Mouse (Mus musculus) embryonic facial prominence, embryonic 15.5 days (tissue): ENCODE data around the gene Zfp383. TPM values are rescaled to one million over a fixed set of nuclear protein-coding genes. Genes with fewer than 3 reads are reported as not detected.

Source experiments
- ATAC-seq: fragments of 200-750 bp; cut with Nextera tagmentation; 2 replicates; pipeline ENCODE4 v1.8.0; 2017; ENCODE audit warnings: low read depth, moderate TSS enrichment; ENCODE audit not compliant: insufficient number of reproducible peaks, low FRiP score, low TSS enrichment
- H3K27ac ChIP-seq: fragments of 300-500 bp; sonication (generic); replicated peaks from 2 replicates; pipeline ENCODE4 v1.5.1; 2015; ENCODE audit warnings: mild to moderate bottlenecking, inconsistent platforms
- H3K27me3 ChIP-seq: fragments of 300-500 bp; sonication (generic); 2 replicates; pipeline ENCODE4 v1.6.1; 2015; ENCODE audit warnings: inconsistent platforms
- H3K36me3 ChIP-seq: fragments of 300-500 bp; sonication (generic); 2 replicates; pipeline ENCODE4 v1.6.1; 2015; ENCODE audit warnings: mild to moderate bottlenecking, inconsistent platforms
- H3K4me1 ChIP-seq: fragments of 300-500 bp; sonication (generic); 2 replicates; pipeline ENCODE4 v1.6.1; 2015; ENCODE audit warnings: inconsistent platforms
- H3K4me2 ChIP-seq: fragments of 300-500 bp; sonication (generic); replicated peaks from 2 replicates; pipeline ENCODE4 v1.6.1; 2015; ENCODE audit warnings: mild to moderate bottlenecking, inconsistent platforms
- H3K4me3 ChIP-seq: fragments of 300-500 bp; sonication (generic); replicated peaks from 2 replicates; pipeline ENCODE4 v1.5.1; 2015; ENCODE audit warnings: mild to moderate bottlenecking, inconsistent platforms
- H3K9ac ChIP-seq: fragments of 300-500 bp; sonication (generic); 2 replicates; pipeline ENCODE4 v1.6.1; 2015; ENCODE audit warnings: inconsistent platforms
- H3K9me3 ChIP-seq: fragments of 300-500 bp; sonication (generic); replicated peaks from 2 replicates; pipeline ENCODE4 v1.6.1; 2016; ENCODE audit warnings: inconsistent platforms
- WGBS: fragments of 180-500 bp; shearing (Covaris S2); methylation state at CpG from one replicate; pipeline ENCODE4 v1.1.7; 2015; 5-methylcytosine and 5-hydroxymethylcytosine counted together
- polyA plus RNA-seq: library from polyadenylated mRNA; unstranded; fragments of >200 nt; fragmentation: Nextera tagmentation; extraction: Ambion mirVana; gene quantifications from 2 replicates; pipeline ENCODE4 v1.2.1, GENCODE M21; 2015

Gene Zfp383
- polyA plus RNA-seq, 1 experiment from 2014 or later = 5.3 TPM

DNA sequence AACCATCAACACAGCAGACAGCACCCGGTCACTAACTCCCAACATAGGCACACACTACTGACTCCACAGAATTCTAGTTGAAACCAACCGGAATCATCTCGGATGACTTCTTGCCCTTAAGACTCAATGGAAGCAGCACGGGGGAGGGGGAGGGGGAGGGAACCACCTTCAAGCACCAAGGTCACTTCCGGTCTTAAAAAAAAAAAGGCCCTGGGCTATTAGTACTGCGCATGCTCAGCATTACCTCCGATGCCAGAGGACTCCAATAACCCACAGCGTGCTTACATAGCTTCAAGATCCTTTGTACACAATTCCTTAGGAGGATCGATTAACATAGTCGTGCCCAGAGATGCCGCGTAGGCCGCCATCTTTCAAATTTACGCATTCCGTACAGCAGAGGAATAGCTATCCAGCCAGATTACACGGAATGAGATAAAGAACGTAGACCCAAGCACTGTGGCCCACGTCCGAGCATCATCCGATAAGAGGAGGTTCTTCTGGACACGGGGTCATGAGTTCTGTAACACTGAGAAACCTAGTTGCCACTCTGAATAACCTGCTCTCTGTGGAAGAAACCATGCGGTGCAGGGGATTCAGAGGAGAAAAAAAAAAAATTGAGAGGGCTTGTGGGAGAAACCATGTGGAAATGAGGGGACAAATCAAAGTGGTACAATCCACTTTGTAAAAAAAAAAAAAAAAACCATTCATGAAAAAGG lies 1.9 kb upstream of the Zfp383 start, which contains the start of gene Zfp27:
TSS of gene Zfp27 (minus strand) at position 607 of the 716 bp plus-strand sequence.
- Histone ChIP-seq H3K9me3 (no peaks in the 10 kb centered on the region), H3K27me3 (no peaks in the 10 kb centered on the region), H3K36me3 (peaks cover 18% of the 10 kb centered on the region), H3K27ac (peak within 1 kb of the TSS; percentile 98), H3K4me3 (peak within 1 kb of the TSS; percentile 60), H3K9ac (peak within 1 kb of the TSS; percentile 55), H3K4me1 (peaks cover 24% of the 10 kb centered on the region), H3K4me2 (peak within 1 kb of the TSS; percentile 72)
- 1% methylated on average over 22 of the region's 22 CpGs for WGBS
- ATAC-seq = peak; percentile 87

- H3K4me3 ChIP-seq = peak overlapping the region; percentile 60
- H3K9ac ChIP-seq = no peak overlapping the region
- ATAC-seq = no peak
- no peaks in the 10 kb centered on the region for H3K9me3 ChIP-seq
- peak overlapping the region; percentile 98 for H3K27ac ChIP-seq
- WGBS = 21% methylated on average over 8 of the region's 8 CpGs
- H3K4me1 ChIP-seq = peaks cover 24% of the 10 kb centered on the region
- H3K4me2 ChIP-seq = peak overlapping the region; percentile 72
- peaks cover 19% of the 10 kb centered on the region for H3K36me3 ChIP-seq
- no peaks in the 10 kb centered on the region for H3K27me3 ChIP-seq
These were observed 1.4 kb upstream of the Zfp383 start for GRCm38 (mm10) chr7:29906682-29907058.

GRCm38 (mm10) chr7:29907206-29907605 lies 817 bp upstream of the Zfp383 start:
- peak overlapping the region; percentile 72; the same call in 1 of the 2 replicates for H3K4me2 ChIP-seq
- no peak for ATAC-seq
- H3K36me3 ChIP-seq = peaks cover 23% of the 10 kb centered on the region
- 87% methylated on average over 5 of the region's 5 CpGs for WGBS
- no peaks in the 10 kb centered on the region for H3K27me3 ChIP-seq
- no peaks in the 10 kb centered on the region for H3K9me3 ChIP-seq
- H3K4me3 ChIP-seq = no peak overlapping the region
- peak overlapping the region; percentile 98 for H3K27ac ChIP-seq
- H3K4me1 ChIP-seq = peaks cover 24% of the 10 kb centered on the region
- H3K9ac ChIP-seq = no peak overlapping the region

DNA sequence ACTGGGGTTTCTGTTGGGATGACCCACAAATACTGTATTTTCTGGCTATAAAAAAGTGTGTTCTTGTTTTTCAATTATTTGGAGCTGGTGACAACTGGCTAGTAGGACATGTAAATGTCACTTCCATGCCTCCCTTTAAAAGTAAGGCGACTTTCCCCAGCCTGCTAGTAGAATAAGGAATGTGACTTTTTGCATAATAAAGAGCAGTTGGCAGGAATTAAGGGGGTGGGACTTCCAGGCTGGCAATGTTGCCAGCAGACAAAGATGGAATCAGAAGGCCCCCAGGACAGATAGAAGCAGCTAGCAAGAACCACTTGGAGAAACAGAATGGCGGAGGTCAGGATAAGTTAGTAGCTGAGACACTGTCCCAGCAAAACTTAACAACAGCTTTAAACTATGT lies 2.2 kb downstream of the Zfp383 start:
- H3K4me3 ChIP-seq = peak overlapping the region; percentile 70
- ATAC-seq = no peak

GRCm38 (mm10) chr7:29912172-29912571 lies 4.1 kb downstream of the Zfp383 start:
- Histone ChIP-seq H3K27ac (no peak overlapping the region), H3K4me1 (peaks cover 18% of the 10 kb centered on the region), H3K27me3 (no peaks in the 10 kb centered on the region), H3K4me2 (no peak overlapping the region), H3K9ac (no peak overlapping the region), H3K4me3 (no peak overlapping the region), H3K9me3 (peaks cover 5% of the 10 kb centered on the region; the same call in 1 of the 2 replicates), H3K36me3 (peaks cover 60% of the 10 kb centered on the region)
- 91% methylated on average over 13 of the region's 13 CpGs for WGBS
- ATAC-seq = no peak

More for the DNA sequence above, 2.2 kb downstream of the Zfp383 start:
- peaks cover 4% of the 10 kb centered on the region; the same call in 1 of the 2 replicates for H3K9me3 ChIP-seq
- peaks cover 24% of the 10 kb centered on the region for H3K4me1 ChIP-seq
- H3K27ac ChIP-seq = no peak overlapping the region
- WGBS = 50% methylated on average over 2 of the region's 2 CpGs
- no peak overlapping the region for H3K9ac ChIP-seq
- peak overlapping the region; percentile 59 for H3K4me2 ChIP-seq
- H3K27me3 ChIP-seq = no peaks in the 10 kb centered on the region
- H3K36me3 ChIP-seq = peaks cover 46% of the 10 kb centered on the region

DNA sequence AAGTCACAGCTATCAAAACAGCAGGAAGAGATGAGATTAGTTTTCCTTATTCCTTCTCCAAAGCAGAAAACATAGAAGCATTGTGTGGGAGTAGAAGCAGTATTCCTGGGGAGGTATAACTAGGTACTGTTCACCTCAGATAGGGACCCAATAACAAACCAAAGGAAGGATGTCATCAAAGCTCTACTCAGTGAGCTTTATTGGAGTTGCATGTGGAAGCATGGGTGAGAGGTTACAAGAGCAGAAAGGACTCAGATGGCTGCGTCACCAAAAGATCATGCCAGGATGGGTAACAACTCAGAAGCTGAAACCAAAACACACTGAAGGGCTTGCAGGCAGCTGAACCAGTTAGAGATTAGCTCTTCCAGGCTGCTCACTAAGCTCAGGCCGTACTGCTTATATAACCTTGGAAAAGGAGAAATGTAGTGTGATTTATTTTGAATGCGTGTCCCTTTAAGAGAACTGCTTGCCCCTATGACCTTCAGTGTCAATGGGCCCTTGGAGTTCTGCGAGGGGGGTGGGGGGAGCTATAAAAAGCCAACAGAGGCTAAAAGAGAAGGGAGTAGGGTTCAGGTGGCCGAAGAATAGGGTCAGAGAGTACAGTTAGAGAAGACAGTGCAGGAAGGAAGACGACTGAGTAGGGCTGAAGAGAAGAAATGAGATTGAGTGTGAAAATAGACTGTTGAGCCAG lies 9.5 kb downstream of the Zfp383 start:
- Histone ChIP-seq H3K4me3 (no peak overlapping the region), H3K27me3 (no peaks in the 10 kb centered on the region), H3K9ac (no peak overlapping the region), H3K36me3 (peaks cover 40% of the 10 kb centered on the region), H3K4me2 (no peak overlapping the region), H3K9me3 (peaks cover 5% of the 10 kb centered on the region; the same call in 1 of the 2 replicates), H3K4me1 (no peaks in the 10 kb centered on the region), H3K27ac (no peak overlapping the region; the same call in 1 of the 2 replicates)
- no peak for ATAC-seq
- WGBS = 64% methylated on average over 6 of the region's 6 CpGs

DNA sequence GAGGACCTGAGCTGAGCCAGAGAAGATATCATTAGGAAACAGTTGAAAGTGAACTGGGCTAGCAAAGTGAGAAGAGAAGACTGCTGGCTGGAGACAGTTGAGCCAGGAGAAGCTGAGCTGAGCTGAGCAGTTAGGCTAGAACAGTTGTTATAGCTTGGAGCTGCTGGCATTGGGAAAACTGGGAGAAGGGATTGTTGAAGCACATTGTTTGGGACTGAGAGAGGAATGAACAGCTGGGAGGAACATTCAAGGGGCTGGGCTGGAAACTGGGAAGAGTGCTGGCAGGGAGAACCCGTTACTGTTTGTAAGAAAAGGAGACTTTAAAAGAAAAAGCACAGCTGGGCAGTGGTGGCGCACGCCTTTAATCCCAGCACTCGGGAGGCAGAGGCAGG lies 10.0 kb downstream of the Zfp383 start:
- Histone ChIP-seq H3K4me2 (no peak overlapping the region), H3K9me3 (peaks cover 5% of the 10 kb centered on the region; the same call in 1 of the 2 replicates), H3K27me3 (no peaks in the 10 kb centered on the region), H3K4me1 (no peaks in the 10 kb centered on the region), H3K4me3 (no peak overlapping the region), H3K36me3 (peaks cover 37% of the 10 kb centered on the region), H3K9ac (no peak overlapping the region), H3K27ac (no peak overlapping the region; the same call in 1 of the 2 replicates)
- WGBS = 88% methylated on average over 4 of the region's 4 CpGs
- no peak for ATAC-seq

GRCm38 (mm10) chr7:29921439-29922093 lies 13.5 kb downstream of the Zfp383 start:
- H3K4me1 ChIP-seq = no peaks in the 10 kb centered on the region
- H3K4me2 ChIP-seq = no peak overlapping the region
- no peaks in the 10 kb centered on the region for H3K9me3 ChIP-seq
- 83% methylated on average over 6 of the region's 6 CpGs for WGBS
- no peaks in the 10 kb centered on the region for H3K27me3 ChIP-seq
- H3K4me3 ChIP-seq = no peak overlapping the region
- H3K9ac ChIP-seq = no peak overlapping the region
- ATAC-seq = no peak
- H3K36me3 ChIP-seq = 0 out of 2 replicates have a peak, but pooled peaks cover 6% of the 10 kb centered on the region
- no peak overlapping the region for H3K27ac ChIP-seq

- no peaks in the 10 kb centered on the region for H3K9me3 ChIP-seq
- no peaks in the 10 kb centered on the region for H3K4me1 ChIP-seq
- no peak overlapping the region for H3K27ac ChIP-seq
- no peak overlapping the region for H3K4me2 ChIP-seq
- no peak overlapping the region for H3K9ac ChIP-seq
- no peaks in the 10 kb centered on the region for H3K27me3 ChIP-seq
- WGBS = 23% methylated on average over 2 of the region's 2 CpGs
- H3K36me3 ChIP-seq = no peaks in the 10 kb centered on the region
- no peak overlapping the region for H3K4me3 ChIP-seq
- 0 out of 2 replicates have a peak, but pooled peaks have one; percentile 15 for ATAC-seq
These were observed 14.8 kb downstream of the Zfp383 start for GRCm38 (mm10) chr7:29922780-29923179.

GRCm38 (mm10) chr7:29938856-29939255 lies 30.8 kb downstream of the Zfp383 start:
- Histone ChIP-seq H3K9ac (no peak overlapping the region), H3K27ac (no peak overlapping the region), H3K4me2 (no peak overlapping the region), H3K4me3 (no peak overlapping the region), H3K36me3 (peaks cover 69% of the 10 kb centered on the region), H3K27me3 (no peaks in the 10 kb centered on the region), H3K4me1 (no peaks in the 10 kb centered on the region), H3K9me3 (no peaks in the 10 kb centered on the region)
- no peak for ATAC-seq
- WGBS = 59% methylated on average over 6 of the region's 6 CpGs

- Histone ChIP-seq H3K4me3 (no peak overlapping the region), H3K4me2 (no peak overlapping the region), H3K36me3 (peaks cover 51% of the 10 kb centered on the region), H3K9ac (no peak overlapping the region), H3K9me3 (no peaks in the 10 kb centered on the region), H3K4me1 (no peaks in the 10 kb centered on the region), H3K27ac (no peak overlapping the region), H3K27me3 (no peaks in the 10 kb centered on the region)
- ATAC-seq = no peak
- WGBS = 81% methylated on average over 11 of the region's 11 CpGs
These were observed 33.0 kb downstream of the Zfp383 start for GRCm38 (mm10) chr7:29941027-29941426.
